Mouse (Mus musculus): ENCODE measurements around the gene Klf2.
A peak's percentile ranks its signal among the peaks of the same experiment; 100 is the strongest.

- TF ChIP-seq POLR2A (IDR thresholded peaks at IDR 0.05; ENCODE audit: insufficient read length, low read depth) (no peak), MYOG (IDR thresholded peaks at IDR 0.05; ENCODE audit: control insufficient read depth in 1 of 3, insufficient read depth in 1 of 3, insufficient read length in 2 of 3, low read depth in 2 of 3) (peak in 1 of 3 experiments; percentile 20)
Observed at GRCm38 (mm10) chr8:72319921-72320802, 1.3 kb downstream of the Klf2 start.

Measured in myocyte (in vitro differentiated cells).